Mouse (Mus musculus) mesoderm, embryonic 11.5 days (tissue): ENCODE measurements around the gene Stab1.

Source experiments
- DNase-seq: peaks from one replicate; pipeline ENCODE4 v3.0.0-alpha.2; 2012; ENCODE audit warnings: low read depth, low spot score

Gene Stab1

DNA sequence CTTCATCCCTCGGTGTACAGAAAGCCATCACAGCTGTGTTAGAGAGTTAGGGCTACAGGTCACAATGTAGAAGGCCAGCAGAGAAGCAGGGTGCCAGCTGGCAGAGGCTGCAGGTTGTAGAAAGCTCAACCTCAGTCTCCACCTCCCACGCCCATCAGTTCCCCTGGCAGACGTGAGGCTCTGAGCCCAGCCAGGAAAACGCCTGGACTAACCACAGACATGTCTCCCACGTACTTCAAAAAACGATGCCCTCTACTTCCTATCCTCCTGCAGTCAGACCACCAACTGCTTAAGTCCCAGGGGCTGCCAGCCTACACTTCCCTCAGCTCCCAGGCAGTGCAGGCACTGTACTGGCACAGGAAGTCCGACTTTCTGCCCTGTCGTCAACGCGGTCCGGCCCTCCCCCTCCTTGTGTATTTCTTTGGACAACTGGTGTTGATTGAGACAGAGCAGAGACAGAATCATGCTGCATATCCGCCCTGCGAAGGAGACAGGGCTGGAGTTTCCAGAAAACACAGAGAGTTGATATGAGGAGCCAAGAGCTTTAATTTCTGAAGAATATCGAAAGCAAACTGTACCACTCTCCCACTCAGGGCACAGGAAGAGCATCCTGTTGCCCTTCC, 26.6 kb upstream of the Stab1 start:
- DNase-seq, result no peak

DNA sequence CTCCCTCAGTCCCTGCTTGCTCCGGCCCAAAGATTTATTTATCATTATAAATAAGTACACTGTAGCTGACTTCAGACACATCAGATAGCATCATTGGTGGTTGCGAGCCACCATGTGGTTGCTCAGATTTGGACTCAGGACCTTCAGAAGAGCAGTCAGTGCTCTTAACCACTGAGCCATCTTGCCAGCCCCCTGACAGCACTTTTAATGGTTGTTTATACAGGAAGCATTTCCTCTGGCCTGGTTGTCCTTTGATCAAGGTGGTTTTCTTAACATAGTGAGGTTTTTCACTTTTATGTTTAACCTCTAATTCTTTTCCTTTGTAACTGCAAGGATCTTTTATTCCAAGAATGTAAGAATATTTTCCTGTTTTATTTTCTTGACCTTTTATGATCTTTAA, 26.0 kb upstream of the Stab1 start:
- DNase-seq, result no peak

DNA sequence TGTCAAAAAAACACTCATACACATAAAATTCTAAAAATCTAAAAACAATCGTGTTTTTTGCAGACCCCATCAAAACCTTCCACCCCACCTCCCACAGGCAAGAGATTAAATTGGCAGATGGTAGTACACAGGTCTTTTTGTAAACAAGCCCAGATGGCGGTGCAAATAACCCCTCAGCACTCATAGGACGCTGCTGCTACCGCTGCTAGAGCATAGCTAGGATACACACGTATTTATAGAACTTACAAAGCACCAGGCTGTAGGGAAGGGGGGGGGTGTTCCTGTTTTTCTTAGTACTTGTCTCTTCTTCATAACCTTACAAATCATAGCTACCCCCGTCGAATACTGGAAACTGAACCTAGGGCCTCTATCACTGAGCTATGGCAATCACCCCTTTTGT, 25.4 kb upstream of the Stab1 start:
- DNase-seq, result no peak

DNA sequence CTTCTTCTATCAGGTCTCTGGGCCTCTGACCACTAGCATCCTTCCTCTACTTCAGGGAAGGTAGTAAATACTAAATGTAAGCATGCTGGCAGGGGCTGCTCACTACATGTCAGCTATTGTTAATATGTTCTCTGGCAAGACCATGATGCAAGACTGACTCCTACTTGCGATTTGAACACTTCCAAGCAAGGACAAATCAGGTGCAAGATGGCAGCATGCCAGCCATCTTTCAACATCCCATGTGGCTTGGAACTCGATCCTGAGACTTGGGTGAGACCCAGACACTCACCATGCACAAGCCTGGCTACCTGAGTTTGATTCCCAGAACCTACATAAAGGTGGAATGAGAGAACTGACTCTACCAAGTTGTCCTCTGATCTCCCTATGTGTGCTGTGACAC, 23.5 kb upstream of the Stab1 start:
- no peak for DNase-seq

DNA sequence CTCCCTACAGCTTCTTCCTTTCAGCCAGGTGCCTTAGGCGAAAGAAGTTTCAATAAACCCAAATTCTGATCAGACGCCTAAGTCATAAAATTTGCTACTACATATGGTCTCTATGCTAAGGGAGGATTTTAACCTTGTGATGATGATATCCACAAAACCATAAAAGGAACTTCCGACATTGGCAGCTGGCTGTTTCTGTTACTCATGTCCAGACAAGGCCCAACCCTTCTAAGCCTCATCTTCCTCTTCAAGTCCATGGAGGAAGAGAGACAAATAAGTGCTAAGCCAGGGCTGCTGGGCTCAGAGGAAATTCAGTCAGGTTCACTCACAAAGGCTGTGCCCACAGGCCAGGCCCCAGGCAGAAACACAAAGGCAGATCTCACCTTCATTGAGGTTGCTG, 20.9 kb upstream of the Stab1 start:
- DNase-seq, result no peak

DNA sequence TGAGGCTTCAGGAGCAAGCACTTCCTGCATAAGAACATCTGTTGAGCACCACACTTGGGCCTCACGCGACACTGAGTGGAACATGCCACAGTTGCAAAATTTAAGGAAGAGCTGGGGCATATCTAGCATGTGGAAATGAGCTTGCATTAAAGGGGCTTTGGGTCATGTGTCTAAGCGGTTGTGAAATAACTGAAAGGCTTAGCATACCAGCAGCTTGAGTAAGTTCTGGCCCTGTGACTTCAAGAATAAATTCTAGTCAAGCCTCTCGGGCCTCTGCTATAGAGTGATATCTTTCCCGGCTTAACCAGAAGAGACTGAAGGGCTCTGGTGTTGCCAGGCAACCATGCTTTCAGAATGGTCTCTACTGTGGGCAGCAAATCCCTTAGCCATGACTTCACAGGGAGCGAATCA, 20.3 kb upstream of the Stab1 start:
- no peak for DNase-seq

DNA sequence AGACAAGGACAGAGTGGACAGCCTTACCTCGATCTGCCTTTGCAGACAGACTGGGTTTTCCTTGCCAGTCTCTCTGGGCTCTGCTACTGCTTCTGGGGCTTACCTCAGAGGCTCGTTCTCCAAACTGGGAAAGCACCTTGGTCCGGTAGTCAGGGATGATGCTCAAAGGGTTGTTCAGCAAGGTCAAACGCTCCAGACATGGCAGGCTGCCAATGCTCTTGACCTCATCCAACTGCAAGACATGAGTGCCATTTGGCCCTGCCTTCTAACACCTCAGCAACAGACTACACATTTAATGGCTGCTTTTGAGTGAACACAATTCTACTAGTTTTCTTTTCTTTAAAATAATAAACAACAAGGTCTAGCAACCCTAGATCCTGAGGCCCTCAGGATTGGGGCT, 18.2 kb upstream of the Stab1 start:
- no peak for DNase-seq

DNA sequence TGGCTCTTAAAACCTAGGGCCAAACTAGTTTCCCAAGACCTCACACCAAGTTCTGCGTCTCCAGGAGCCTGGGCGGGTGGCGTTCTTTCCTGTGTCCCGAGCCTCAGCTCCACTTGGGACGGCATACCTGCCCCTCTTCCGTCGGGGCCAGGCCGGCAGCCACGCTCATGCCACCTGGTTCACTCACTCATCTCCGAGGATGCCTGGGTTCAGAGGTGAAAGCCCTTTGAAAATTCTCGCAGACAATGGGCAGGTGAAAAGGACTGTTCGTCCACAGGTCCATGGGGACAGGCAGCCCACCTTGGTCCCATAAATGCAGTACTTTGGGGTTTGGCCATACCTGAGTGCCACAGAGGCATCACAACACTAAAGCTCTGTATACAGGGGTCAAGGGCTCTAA, 15.8 kb upstream of the Stab1 start:
- no peak for DNase-seq

DNA sequence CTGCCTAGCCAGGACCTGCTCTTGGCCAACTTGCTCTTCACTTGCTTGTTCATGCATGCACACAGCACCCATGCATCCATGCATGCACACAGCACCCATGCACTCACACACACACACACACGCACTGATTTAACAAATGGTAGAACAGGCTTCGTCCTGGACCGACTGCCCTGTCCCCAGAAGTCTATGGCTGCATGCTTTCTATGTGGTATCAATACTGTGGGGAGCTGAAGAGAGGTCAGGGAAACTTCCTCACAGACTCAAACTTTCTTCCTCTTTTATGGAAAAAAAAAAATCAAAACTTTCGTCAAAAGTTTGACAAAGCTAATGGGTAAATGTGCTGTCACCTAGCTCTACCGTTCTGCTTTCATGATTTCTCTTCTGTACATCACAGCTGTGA, 15.1 kb upstream of the Stab1 start:
- no peak for DNase-seq

DNA sequence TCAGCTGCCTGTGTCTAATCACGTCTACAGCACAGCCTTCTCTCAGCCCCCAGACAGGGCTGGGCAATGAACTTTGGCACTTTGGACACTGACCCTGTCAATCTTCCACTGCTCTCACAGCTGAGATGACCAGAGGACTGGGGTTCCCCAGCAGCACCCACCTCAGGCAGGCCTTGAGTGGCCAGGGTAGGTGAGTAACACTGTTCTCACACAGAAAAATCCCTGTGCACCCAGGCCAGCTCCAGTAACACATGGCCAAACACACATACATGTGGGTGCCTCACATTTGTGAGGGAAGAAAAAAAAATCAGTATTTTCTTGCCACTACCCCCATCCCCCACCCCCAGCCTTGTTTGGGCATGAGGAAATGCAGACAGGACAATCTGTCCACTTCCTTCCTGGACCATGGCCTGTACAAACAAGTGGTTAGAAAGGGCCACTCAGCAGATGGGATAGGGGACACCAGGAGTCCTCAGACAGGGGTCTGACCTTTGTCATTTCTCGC, 14.4 kb upstream of the Stab1 start:
- no peak for DNase-seq

DNA sequence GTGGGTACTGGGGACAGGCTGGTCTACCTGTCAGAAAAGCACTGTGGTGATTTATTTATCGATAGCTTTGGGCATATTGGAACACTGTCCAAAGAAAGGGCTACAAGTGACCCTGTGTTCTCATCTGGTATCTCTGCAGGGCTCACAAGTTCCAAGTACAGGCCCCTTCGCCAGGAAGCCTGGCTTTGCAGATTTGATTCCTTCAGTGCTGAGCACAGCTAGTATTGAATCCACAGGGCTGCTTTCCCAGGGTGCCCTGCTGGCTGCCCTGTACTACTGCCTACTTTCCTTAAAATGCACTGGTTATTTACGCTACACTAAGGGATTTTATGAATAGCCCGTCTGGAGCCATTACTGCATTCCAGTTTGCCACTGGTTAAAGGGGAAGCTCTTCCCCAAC, 13.1 kb upstream of the Stab1 start:
- no peak for DNase-seq

DNA sequence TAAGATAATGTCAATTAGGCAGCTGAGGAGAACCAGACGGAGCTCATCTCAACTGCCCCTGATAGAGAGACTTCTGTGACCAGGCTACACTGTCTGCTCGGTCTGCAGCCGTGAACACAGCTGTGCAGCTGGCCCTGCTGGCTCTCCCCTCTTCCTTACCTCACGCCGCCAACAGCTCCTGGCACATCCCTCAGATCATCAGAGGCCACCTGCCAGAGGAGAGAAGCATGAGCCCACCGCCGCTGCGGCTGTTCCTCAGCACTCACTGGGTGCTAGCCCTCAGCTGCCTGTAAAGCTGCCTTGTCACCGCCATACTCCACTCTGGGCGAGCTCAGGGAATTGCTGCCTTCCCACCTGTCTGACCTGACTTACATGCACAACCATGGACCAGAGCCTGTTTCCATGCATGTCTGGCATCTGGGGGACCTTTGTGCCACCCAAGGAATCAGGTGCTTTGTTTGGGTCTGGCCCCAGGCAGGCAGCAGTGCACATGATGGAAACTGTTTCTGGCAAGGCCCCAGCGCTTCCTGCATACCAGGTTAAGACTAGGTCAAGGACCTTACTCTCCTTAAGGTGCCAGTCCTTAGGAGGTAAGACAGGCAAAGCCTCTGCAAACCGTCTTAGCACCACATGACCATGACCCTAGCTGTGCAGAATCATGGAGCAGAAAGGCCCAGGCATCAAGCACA, 11.4 kb upstream of the Stab1 start:
- DNase-seq, result no peak

DNA sequence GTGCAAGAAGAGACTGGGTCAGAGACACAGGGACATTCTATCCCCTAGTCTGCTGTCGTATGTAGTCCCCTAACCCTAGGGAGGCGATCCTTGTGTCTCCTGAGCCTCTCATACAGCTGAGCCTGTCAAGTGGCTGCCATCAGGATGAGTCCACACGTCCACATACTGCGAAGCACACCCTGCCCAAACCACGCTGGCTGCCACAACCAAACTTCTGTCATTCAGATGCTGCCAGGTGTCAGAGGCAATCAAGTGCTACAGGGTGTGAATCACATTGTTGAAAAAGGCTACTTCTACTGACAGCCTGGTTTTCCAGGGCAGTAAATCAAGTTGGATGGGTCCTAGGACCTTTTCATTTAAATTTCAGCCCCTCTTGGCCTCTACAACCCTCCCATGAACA, 9.3 kb upstream of the Stab1 start:
- DNase-seq, result no peak

DNA sequence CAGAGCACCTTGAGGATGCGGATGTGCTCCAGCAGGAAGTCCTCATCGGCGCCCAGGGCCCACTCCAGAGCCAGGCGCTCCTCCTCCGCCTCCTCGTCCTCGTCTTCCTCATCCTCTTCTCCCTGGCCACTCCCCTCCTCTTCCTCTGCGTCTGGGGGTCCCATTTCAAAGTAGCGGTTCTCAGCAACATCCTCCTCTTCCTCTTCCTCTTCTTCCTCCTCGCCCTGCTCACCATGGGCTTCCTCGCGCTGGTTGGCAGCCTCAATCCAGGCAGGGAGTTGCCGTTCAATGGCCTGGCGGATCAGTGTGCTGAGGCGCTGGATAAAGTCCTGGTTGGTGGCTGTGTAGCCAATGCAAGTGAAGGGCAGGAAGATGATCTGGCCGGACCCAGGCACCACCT, 8.8 kb upstream of the Stab1 start:
- DNase-seq, result no peak

DNA sequence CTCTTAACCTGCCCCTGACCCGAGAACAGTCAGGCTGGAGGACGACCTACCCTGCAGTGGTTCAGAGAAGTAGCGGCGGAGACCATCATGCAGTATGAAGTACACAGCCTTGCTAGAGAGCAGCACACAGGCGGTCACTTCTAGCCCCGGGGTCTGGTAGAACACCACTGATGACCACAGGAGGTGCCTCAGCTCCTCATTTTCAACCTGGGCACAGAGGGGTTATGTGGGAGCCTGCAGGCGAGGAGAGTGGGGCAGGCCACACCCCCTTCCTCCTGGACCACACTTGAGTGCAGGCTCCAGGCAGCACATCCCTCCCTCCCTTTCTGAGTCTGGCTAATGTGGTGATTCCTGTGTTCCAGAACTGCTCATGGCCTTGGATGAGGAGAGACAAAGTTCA, 5.1 kb upstream of the Stab1 start:
- DNase-seq, result no peak

DNA sequence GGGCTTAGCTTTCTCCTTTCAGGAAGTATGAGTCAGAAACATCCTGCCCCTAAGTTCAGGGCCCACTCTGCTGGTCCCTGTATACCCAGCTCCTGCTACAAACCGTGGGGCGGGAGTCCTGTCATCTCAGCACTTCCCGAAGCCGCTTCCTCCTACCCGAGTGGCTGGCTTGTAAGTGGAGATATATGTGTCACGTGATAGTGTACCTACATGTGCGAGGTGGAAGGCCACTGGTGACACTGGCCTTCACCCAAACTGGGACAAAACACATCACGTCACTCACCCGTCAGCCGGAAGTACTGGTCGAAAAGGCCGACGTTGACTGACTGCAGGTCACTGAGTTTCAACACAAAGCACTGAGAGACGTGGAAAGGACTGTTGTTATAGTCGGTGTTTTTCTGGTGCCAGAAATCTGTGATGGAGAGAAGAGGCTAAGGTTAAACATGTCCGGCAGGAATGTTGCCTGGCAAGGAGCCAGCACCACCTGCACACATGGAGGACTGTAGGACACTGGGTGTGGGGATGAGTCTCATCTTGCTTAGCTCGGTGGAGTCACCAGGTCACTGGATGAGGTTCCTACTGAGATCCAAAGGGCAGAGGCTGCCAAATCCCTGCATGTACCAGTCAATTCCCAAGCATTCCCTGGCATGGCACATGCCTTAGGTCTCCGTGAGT, 4.5 kb upstream of the Stab1 start:
- DNase-seq, result no peak

DNA sequence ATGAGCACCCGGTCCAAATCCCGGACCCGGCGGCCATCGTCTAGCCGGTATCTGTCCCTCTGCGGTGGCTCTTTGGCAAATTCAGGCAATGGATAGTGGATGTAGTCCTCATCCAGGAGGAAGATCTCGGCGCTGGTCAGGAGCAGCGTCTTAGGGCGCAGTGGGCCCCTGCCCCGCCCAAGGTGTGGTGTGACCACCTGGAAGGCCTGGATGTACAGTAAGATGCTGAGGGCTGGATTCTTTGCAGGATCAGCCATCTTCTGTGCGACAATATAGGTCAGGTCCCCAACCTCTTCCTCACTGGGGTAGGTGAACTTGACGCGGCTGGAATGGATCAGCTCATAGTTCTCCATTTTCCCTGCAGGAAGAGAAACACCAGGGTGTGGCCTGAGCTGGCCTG, 3.4 kb upstream of the Stab1 start:
- DNase-seq, result no peak

DNA sequence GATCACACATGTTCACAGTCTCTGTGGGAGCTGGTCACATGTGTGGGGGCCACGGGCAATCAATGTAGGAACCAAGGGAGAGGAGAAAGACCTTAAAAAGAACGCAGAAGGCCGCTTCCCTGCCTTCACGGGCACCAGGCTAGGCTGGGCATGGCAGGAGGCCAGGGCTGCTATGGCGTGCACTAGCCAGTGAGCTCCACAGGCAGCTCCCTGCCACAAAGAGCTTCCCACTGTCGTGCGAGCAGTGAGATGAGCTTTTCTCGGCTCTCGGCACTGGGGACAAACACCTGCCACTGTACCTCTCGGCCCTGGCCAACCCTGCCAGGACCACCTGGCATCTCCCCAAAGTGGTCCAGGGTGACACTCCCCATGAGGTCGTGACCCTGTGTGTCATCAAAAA, 2.9 kb upstream of the Stab1 start:
- DNase-seq, result no peak

DNA sequence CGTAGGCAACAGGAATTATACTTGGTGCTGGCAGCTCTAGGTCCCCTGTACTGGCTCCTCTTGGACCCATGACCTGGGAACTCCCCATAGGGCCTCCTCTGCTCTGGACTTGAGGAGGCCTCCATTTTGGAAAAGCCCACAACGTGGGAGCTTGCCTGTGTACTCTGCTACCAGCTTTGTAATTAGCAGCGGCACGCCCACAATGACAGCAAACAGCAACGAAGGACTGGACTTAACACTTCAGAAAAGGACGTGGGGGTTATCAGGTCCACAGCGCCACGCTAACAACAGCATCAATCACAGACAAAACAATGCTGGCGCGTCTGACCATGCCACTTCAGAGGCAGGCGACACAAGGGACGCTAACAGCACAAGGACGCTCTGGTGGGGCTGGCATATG, 2.5 kb upstream of the Stab1 start:
- DNase-seq, result no peak

DNA sequence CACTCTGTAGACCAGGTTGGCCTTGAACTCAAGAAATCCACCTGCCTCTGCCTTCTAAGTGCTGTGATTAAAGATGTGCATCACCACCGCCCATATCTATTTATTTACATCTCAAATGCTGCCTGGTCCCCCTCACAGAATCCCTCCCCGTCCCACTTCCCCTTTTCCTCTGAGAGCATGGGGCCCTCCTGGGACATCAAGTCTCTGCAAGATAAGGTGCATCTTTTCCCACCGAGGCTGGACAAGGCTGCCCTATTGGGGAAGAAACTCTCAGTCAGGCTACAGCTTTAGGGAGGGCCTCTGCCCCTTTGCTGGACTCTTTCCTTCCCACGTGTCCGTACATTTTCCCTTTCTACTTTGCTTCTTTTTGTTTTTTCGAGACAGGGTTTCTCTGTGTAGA, 1.1 kb upstream of the Stab1 start:
- DNase-seq, result no peak

DNA sequence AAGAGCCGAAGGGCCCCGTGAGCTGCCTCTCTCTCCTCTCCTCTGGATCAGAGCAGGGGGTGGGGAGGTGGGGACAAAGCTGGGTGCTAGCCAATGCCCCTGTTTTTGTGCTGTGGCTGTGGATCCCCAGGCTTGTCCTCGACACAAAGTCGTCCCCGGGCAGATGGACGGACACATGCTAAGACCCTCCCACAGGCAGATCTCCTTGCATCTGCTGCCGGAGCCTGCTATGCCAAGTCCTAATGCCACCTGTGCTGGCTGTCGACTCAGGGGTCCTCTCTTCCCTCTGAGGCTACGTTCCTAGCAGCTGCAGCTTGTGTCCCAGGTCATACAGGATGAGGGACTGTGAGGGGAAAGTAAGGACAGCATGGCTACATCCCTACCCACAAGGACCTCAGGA, 1.6 kb downstream of the Stab1 start:
- DNase-seq, result no peak

DNA sequence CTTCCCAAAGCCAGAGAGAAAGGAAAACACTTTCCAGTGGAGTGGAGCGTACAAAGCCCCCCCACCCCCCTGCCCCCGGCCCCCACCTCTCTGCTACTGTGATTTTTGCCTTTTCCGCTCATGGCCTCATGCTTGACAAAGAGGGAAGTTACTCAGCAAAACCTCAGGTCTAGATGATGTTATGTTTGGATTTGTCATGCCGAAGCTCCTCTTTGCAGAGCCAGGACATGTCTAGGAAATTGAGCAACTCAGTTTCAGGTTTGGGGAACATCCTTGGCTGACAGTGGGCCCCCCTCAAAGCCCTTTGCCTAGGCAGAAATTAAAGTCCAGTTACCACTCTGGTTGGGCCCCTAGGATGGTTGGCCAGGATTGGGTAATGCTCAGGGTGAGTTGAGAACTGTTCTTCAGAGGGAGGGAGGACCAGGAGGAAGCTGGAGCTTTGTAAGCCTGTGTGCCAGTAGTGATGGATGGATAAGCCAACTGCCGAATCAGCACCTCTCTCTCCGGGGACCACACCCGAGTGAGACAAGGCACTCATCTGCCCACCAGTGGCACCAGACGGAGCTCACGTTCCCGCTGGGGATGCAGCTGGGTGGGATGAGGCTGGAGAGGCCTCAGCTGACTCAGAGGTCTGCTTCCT, 2.3 kb downstream of the Stab1 start:
- peak; percentile 25 for DNase-seq

DNA sequence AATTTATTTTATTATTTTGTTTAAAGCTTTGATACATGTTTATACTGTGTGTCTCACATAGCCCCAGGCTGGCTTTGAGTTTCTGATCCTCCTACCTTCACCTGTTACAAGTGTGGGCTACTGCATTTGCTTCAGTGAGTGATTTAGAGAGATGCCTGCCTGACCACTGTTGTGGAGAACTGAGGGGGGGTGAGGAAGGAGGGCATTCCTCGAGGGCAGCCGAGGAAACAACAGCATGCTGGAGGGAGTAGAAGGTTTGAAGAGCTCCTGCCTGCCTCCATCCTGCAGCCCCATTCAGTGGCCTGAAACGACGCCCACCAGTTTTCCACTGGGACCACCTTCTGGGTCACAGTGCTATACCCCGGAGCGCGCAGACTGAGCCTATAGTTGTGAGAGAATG, 3.0 kb downstream of the Stab1 start:
- no peak for DNase-seq
